ENCODE assay signal across 8 mouse cellular contexts in genomic region chr11:80428381-80429008, GRCm38 (mm10). TPM values are rescaled to one million over a fixed set of nuclear protein-coding genes. Genes with fewer than 3 reads are reported as not detected.
DNase-seq lines count a peak whose midpoint lies in the region; ATAC-seq and TF ChIP-seq lines count a peak whose summit lies in the region.

Gene Psmd11, plus strand, starts transcription at chr11:80428615.

- peak; percentile 90 to 96 for TF ChIP-seq POLR2A in MEL (IDR thresholded peaks at IDR 0.05; ENCODE audit: control insufficient read depth in 1 of 2, insufficient read depth in 1 of 2, low read depth in 1 of 2, low read length in 2 of 2, poor library complexity in 1 of 2)
- TF ChIP-seq POLR2A in cerebellum, adult 2 months (IDR thresholded peaks at IDR 0.05; ENCODE audit: borderline replicate concordance, insufficient read depth, low read length): peak; percentile 76

- H3K36me3 ChIP-seq in MEL (ENCODE audit: control insufficient read depth in 1 of 2, insufficient read depth in 2 of 2, low read length in 2 of 2): peaks cover 23 to 29% of the 10 kb centered on the region in 2 experiments
- peaks cover 14% of the 10 kb centered on the region for H3K36me3 ChIP-seq in forebrain, postnatal 0 days (ENCODE audit: insufficient read depth)
- peaks cover 14% of the 10 kb centered on the region for H3K36me3 ChIP-seq in lung, embryonic 15.5 days

- H3K27ac ChIP-seq in MEL (ENCODE audit: control insufficient read depth, low read depth, low read length): peak within 1 kb of the TSS; percentile 71
- H3K27ac ChIP-seq in cerebellum, adult 2 months (ENCODE audit: insufficient read depth, low read length): peak within 1 kb of the TSS; percentile 61; the same call in 1 of the 2 replicates
- peak within 1 kb of the TSS; percentile 88 for H3K27ac ChIP-seq in forebrain, postnatal 0 days (ENCODE audit: low read depth, low read length)
- peak within 1 kb of the TSS; percentile 78 for H3K27ac ChIP-seq in lung, embryonic 15.5 days

- H3K27me3 ChIP-seq in MEL (ENCODE audit: control insufficient read depth in 1 of 2, insufficient read depth in 2 of 2, low read length in 2 of 2): no peaks in the 10 kb centered on the region
- no peaks in the 10 kb centered on the region for H3K27me3 ChIP-seq in cerebellum, adult 2 months (ENCODE audit: control insufficient read depth, insufficient read depth, low read length)
- H3K27me3 ChIP-seq in forebrain, postnatal 0 days (ENCODE audit: insufficient read depth, low read length): no peaks in the 10 kb centered on the region
- no peaks in the 10 kb centered on the region for H3K27me3 ChIP-seq in lung, embryonic 15.5 days

- peak in 1 of 2 experiments; percentile 50; a peak in 2 of 4 replicates for TF ChIP-seq EP300 in MEL (IDR thresholded peaks at IDR 0.05; ENCODE audit: low read depth in 1 of 2, low read length in 2 of 2)

- peak within 1 kb of the TSS; percentile 95 for H3K9ac ChIP-seq in MEL (ENCODE audit: control insufficient read depth, low read depth, low read length, poor library complexity, severe bottlenecking)
- peak within 1 kb of the TSS; percentile 95 for H3K9ac ChIP-seq in forebrain, postnatal 0 days
- H3K9ac ChIP-seq in lung, embryonic 15.5 days: peak within 1 kb of the TSS; percentile 95

- TF ChIP-seq RAD21 in MEL (IDR thresholded peaks at IDR 0.05; ENCODE audit: low read depth, low read length): peak; percentile 82

- peaks cover 37% of the 10 kb centered on the region for H3K79me2 ChIP-seq in MEL (ENCODE audit: control insufficient read depth, insufficient read depth, low read length, poor library complexity)

- peak; percentile 99 for DNase-seq in MEL (ENCODE audit: low read depth, low spot score)
- DNase-seq in cerebellum, adult 2 months: peak; percentile 95 to 97
- peak; percentile 98 for DNase-seq in forebrain, postnatal 0 days
- peak; percentile 97 for DNase-seq in heart, postnatal 4 days
- peak; percentile 94 to 95 for DNase-seq in layer of hippocampus, adult 8-10 months (ENCODE audit: low spot score in 2 of 2)
- peak; percentile 93 for DNase-seq in ovary, adult 18-20 months (ENCODE audit: low spot score)
- peak; percentile 97 for DNase-seq in thymus, postnatal 0 days (ENCODE audit: low spot score)

- no peaks in the 10 kb centered on the region for H3K9me3 ChIP-seq in MEL (replicated peaks; ENCODE audit: insufficient read depth, low read length)
- H3K9me3 ChIP-seq in forebrain, postnatal 0 days (ENCODE audit: low read length): no peaks in the 10 kb centered on the region
- no peaks in the 10 kb centered on the region for H3K9me3 ChIP-seq in lung, embryonic 15.5 days

- peak within 1 kb of the TSS; percentile 66 to 84 for H3K4me3 ChIP-seq in MEL (ENCODE audit: control insufficient read depth in 1 of 2, insufficient read depth in 1 of 2, low read depth in 2 of 2, low read length in 2 of 2)
- peak within 1 kb of the TSS; percentile 76 for H3K4me3 ChIP-seq in cerebellum, adult 2 months (replicated peaks; ENCODE audit: insufficient read depth, low read depth, low read length)
- peak within 1 kb of the TSS; percentile 94 for H3K4me3 ChIP-seq in forebrain, postnatal 0 days (ENCODE audit: low read depth, low read length)
- H3K4me3 ChIP-seq in lung, embryonic 15.5 days: peak within 1 kb of the TSS; percentile 91

- peaks cover 20 to 30% of the 10 kb centered on the region in 2 experiments for H3K4me1 ChIP-seq in MEL (ENCODE audit: control insufficient read depth in 1 of 2, insufficient read depth in 2 of 2, low read length in 2 of 2)
- H3K4me1 ChIP-seq in cerebellum, adult 2 months (ENCODE audit: control insufficient read depth, insufficient read depth, low read length): no peaks in the 10 kb centered on the region; the same call in 1 of the 2 replicates
- 0 out of 2 replicates have a peak, but pooled peaks cover 3% of the 10 kb centered on the region for H3K4me1 ChIP-seq in forebrain, postnatal 0 days (ENCODE audit: insufficient read depth)
- peaks cover 7% of the 10 kb centered on the region for H3K4me1 ChIP-seq in lung, embryonic 15.5 days

- ATAC-seq in forebrain, postnatal 0 days: peak; percentile 100
- ATAC-seq in lung, embryonic 15.5 days (ENCODE audit: borderline replicate concordance, extremely low read depth, low FRiP score, low TSS enrichment): peak; percentile 99

- TF ChIP-seq CTCF in MEL (IDR thresholded peaks at IDR 0.05 in 2 of 3, conservative IDR thresholded peaks at IDR 0.05 in 1 of 3; ENCODE audit: control insufficient read depth in 1 of 3, insufficient read depth in 1 of 3, low read depth in 2 of 3, low read length in 3 of 3, poor library complexity in 1 of 3, severe bottlenecking in 1 of 3): peak; percentile 41 to 95 (median 82)
- peak; percentile 77 for TF ChIP-seq CTCF in cerebellum, adult 2 months (IDR thresholded peaks at IDR 0.05; ENCODE audit: borderline replicate concordance, insufficient read depth, low read depth, low read length)
- peak; percentile 86 for TF ChIP-seq CTCF in forebrain, postnatal 0 days (IDR thresholded peaks at IDR 0.05; ENCODE audit: low read depth)

- WGBS in cerebellum, adult 2 months: under 1% methylated on average over 57 of the region's 58 CpGs
- 1% methylated on average over 52 of the region's 58 CpGs for WGBS in forebrain, postnatal 0 days
- WGBS in lung, embryonic 15.5 days: 0% methylated on average over 45 of the region's 58 CpGs

- peak within 1 kb of the TSS; percentile 84 for H3K4me2 ChIP-seq in forebrain, postnatal 0 days (ENCODE audit: low read depth)
- H3K4me2 ChIP-seq in lung, embryonic 15.5 days: peak within 1 kb of the TSS; percentile 77

TF ChIP-seq in MEL, 35 proteins besides CTCF, POLR2A, EP300 and RAD21 (continues in another document):
- TF ChIP-seq MEF2A (IDR thresholded peaks at IDR 0.05; ENCODE audit: extremely low read depth, insufficient replicate concordance, low read depth, low read length, poor library complexity, severe bottlenecking) (peak; percentile 59; the same call in 1 of the 2 replicates), TAL1 (IDR thresholded peaks at IDR 0.05; ENCODE audit: low read length) (no peak), MAX (IDR thresholded peaks at IDR 0.05; ENCODE audit: low read length) (peak; percentile 68), POLR2AphosphoS2 (IDR thresholded peaks at IDR 0.05; ENCODE audit: low read length) (peak; percentile 98), GATA1 (IDR thresholded peaks at IDR 0.05; ENCODE audit: low read depth, low read length) (no peak), E2F4 (IDR thresholded peaks at IDR 0.05; ENCODE audit: borderline replicate concordance, low read depth, low read length) (no peak), MYC (IDR thresholded peaks at IDR 0.05; ENCODE audit: low read depth, low read length) (peak; percentile 73), MAFK (IDR thresholded peaks at IDR 0.05; ENCODE audit: borderline replicate concordance, low read depth, low read length) (no peak), GABPA (IDR thresholded peaks at IDR 0.05; ENCODE audit: low read depth, low read length) (no peak), KAT2A (conservative IDR thresholded peaks at IDR 0.05; ENCODE audit: low read depth, low read length) (peak; percentile 95), JUND (IDR thresholded peaks at IDR 0.05; ENCODE audit: low read depth, low read length) (no peak), USF2 (IDR thresholded peaks at IDR 0.05; ENCODE audit: borderline replicate concordance in 1 of 2, insufficient read depth in 1 of 2, low read depth in 1 of 2, low read length in 2 of 2) (no peak), SIN3A (IDR thresholded peaks at IDR 0.05; ENCODE audit: low read length) (peak; percentile 94), MAZ (IDR thresholded peaks at IDR 0.05; ENCODE audit: low read depth, low read length) (peak; percentile 95), ZKSCAN1 (IDR thresholded peaks at IDR 0.05; ENCODE audit: low read depth, low read length) (no peak), BHLHE40 (IDR thresholded peaks at IDR 0.05; ENCODE audit: borderline replicate concordance, low read depth, low read length) (peak; percentile 11; the same call in 1 of the 2 replicates), ETS1 (IDR thresholded peaks at IDR 0.05; ENCODE audit: low read depth, low read length) (peak; percentile 34; the same call in 1 of the 2 replicates), NRF1 (IDR thresholded peaks at IDR 0.05; ENCODE audit: insufficient read depth, low read depth, low read length, poor library complexity, severe bottlenecking) (0 out of 2 replicates have a peak, but pooled peaks have one; percentile 32), SMC3 (IDR thresholded peaks at IDR 0.05; ENCODE audit: low read depth, low read length) (peak; percentile 76), TCF12 (IDR thresholded peaks at IDR 0.05; ENCODE audit: low read depth, low read length) (peak; percentile 80), UBTF (IDR thresholded peaks at IDR 0.05; ENCODE audit: borderline replicate concordance, insufficient read depth, low read depth, low read length) (no peak), USF1 (IDR thresholded peaks at IDR 0.05; ENCODE audit: low read depth, low read length) (peak; percentile 63), HCFC1 (IDR thresholded peaks at IDR 0.05; ENCODE audit: low read depth, low read length) (peak; percentile 99), NELFE (IDR thresholded peaks at IDR 0.05; ENCODE audit: low read depth, low read length) (peak; percentile 97), ELF1 (IDR thresholded peaks at IDR 0.05; ENCODE audit: low read depth, low read length) (peak; percentile 94), MXI1 (IDR thresholded peaks at IDR 0.05; ENCODE audit: low read depth, low read length) (peak; percentile 74), RCOR1 (IDR thresholded peaks at IDR 0.05; ENCODE audit: low read depth, low read length) (peak; percentile 62), POLR2AphosphoS5 (IDR thresholded peaks at IDR 0.05; ENCODE audit: borderline replicate concordance, low read depth, low read length) (no peak), TBP (IDR thresholded peaks at IDR 0.05; ENCODE audit: low read depth, low read length) (peak; percentile 80), ZMIZ1 (IDR thresholded peaks at IDR 0.05; ENCODE audit: low read depth, low read length) (0 out of 2 replicates have a peak, but pooled peaks have one; percentile 50)

RNA-seq across cellular contexts. Expression of gene Psmd11, which starts in this region (rescaled TPM):
- 110 and 153 TPM in 2 replicates for total RNA-seq in MEL (2012; rRNA removed)
- 100 to 1,000 TPM; 184 to 324 TPM for polyA plus RNA-seq in MEL (2012; ENCODE audit: insufficient read depth in 1 of 2, insufficient read length in 2 of 2, low read depth in 1 of 2, low replicate concordance in 2 of 2, missing spikeins in 1 of 2)
- 73.1 and 74.9 TPM in 2 replicates for polyA plus RNA-seq in cerebellum, adult 2 months (2012; rRNA removed)
- 30.2 and 33.4 TPM in 2 replicates for total RNA-seq in forebrain, postnatal 0 days (2014; rRNA removed)
- polyA plus RNA-seq in forebrain, postnatal 0 days (2015; fragmentation: Nextera tagmentation; extraction: Ambion mirVana): 280 and 310 TPM in 2 replicates
- total RNA-seq in heart, postnatal 4 days (2021): 100 to 1,000 TPM; 104 to 111 TPM
- 100 to 1,000 TPM; 105 to 116 (median 107) TPM for total RNA-seq in layer of hippocampus, adult 8-10 months (2022)
- polyA plus RNA-seq in lung, embryonic 15.5 days (2015; fragmentation: Nextera tagmentation; extraction: Ambion mirVana): 300 and 311 TPM in 2 replicates
- polyA plus RNA-seq in thymus, postnatal 0 days (2015; fragmentation: Nextera tagmentation; extraction: Ambion mirVana): 261 and 287 TPM in 2 replicates

Comparison
In these comparisons a context has a peak if more than half of its experiments do, and no peak if none do; other contexts are left out.
1. Peak in every context shown above with its lines: DNase-seq, ATAC-seq, H3K4me3 ChIP-seq and H3K27ac ChIP-seq.